Mouse (Mus musculus): Measurements from ENCODE around the gene Slco4a1. TPM values are rescaled to one million over a fixed set of nuclear protein-coding genes. Genes with fewer than 3 reads are reported as not detected.

Slco4a1 gene
- polyA plus RNA-seq (2017; shearing (Covaris generic)) = 1 to 10 TPM in 2 of 3 experiments, under 1 TPM in 1; 0.83 to 4.8 (median 2.2) TPM

GRCm38 (mm10) chr2:180455723-180456698, at the start of gene Slco4a1:
Gene Slco4a1, plus strand, starts transcription at chr2:180456245.
- peak; percentile 96 for ATAC-seq

DNA sequence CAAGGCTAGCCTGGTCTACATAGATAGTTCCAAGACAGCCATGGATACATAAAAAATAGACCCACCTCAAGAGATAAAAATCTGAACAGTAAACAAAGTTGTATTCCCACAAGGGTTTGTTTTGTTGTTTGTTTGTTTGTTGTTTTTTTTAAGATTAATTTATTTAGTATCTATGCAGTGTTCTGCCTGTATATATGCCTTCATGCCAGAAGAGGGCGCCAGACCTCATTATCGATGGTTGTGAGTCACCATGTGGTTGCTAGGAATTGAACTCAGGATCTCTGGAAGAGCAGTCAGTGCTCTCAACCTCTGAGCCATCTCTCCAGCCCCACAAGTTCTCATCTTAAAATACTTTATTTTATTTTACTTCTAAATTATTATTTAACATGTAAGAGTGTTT, 47.6 kb upstream of the Slco4a1 start:
- ATAC-seq = no peak

GRCm38 (mm10) chr2:180410432-180410831, 45.6 kb upstream of the Slco4a1 start:
- no peak for ATAC-seq

DNA sequence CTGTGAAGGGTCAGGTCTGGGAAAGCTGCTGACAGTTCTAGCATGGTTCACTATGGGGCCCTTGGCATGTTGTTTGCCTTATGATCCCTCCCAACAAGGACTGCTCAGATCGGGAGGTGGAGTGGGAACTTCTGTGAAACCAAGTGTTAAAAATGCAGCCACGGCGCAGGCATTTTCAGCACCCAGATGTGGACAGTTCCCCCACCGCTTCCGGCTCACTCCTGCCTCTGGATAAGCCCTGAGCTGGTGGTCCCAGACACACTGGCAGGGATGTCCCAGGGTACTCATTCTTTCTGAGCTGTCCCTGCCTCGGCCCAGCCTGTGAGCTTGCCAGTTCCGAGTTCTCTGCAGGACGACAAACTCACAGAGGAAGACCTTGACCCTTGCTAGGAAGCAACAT, 45.0 kb upstream of the Slco4a1 start:
- no peak for ATAC-seq

DNA sequence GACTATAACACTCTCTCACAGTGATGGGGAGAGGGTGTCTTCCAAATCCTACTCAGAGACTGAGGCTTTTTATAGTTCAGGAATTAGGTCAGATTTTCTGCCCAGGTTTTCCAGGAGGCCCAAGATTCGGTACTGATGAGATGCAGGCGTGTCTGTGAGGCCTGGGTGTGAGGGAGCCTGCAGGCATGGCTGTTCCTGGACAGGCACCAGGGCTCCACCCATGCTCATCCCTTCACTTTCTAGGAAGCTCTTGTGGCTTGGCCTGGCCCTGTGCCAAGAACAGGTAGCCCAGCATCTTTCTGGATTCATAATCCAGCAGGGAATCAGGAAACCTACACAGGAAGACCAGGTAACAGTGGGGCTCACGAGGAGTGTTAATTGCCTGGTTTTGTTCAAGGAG, 40.4 kb upstream of the Slco4a1 start:
- no peak for ATAC-seq

GRCm38 (mm10) chr2:180417731-180418130, 38.3 kb upstream of the Slco4a1 start:
- no peak for ATAC-seq

DNA sequence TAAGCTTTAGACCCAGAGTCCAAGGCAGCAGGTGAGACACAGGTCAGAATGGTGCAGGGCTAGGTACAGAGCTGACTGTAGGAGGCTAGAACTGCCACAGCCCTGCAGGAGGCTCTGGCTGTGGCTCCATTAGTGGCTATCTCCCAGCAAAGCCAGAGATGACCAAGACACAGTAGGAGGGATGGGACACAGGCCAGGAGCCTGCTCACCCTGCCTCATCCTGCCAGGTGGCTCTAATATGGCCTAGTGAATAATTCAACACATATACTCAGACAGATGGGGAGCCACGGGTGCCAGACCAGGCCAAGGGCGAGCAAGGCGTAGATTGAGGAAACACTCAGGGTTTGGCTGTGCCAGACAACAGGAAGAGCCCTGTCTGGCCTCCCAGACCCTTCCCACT, 35.4 kb upstream of the Slco4a1 start:
- no peak for ATAC-seq

DNA sequence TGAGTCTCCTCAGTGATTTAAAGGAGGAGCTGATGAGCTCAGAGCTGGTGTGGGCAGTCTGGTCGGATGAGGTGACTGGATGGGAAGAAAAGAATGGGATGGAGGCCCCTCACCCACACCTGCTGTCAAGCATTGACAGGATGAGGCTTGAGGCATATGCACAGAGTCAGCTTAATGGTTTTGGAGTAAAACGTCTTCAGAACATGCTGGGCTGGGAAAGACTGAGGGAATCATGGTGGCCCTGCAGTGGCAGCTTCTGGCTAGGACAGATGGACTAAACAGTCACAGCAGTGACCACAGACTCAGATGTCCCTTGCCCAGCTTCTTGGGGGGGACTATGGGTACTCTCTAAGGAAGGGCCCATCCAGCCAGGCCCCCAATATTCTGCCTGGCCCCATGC, 30.9 kb upstream of the Slco4a1 start:
- no peak for ATAC-seq

DNA sequence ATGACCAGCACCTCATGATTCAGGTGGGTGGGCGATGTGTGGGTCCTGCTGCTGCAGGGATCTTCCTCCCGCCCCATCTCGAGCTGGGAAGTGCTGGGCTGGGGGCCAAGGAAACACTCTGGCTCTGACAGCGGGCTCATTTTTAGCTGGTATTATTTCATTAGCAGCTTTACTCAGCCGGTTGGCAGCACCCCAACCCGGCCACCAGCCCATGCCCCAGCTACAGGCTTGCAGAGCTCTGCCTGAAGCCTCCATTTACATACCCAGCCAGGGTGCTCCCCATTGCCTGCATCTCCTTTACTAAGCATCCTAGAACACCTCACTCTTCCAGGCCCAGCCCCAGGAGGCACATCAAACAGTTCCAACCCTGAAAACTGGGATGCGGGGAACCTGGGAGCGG, 29.0 kb upstream of the Slco4a1 start:
- ATAC-seq = no peak

DNA sequence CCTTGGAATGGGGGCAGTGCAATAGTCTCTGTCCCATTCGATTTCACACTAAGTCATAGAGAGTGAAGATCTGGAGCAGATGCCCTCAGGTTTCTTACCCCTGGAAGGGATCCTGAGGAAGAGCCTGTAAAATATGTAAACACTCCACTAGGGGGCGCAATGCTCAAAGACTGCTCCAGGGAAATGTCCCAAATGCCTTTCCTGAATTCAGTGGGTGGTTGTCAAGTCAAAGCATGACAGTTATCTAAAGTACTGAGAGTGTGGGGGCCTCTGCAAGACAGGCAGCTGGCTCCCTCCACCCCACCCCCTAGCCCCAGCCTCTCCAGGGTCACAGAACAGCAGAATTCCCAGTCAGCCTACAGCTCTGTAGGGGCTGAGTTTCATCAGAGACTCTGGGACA, 27.7 kb upstream of the Slco4a1 start:
- ATAC-seq = no peak

DNA sequence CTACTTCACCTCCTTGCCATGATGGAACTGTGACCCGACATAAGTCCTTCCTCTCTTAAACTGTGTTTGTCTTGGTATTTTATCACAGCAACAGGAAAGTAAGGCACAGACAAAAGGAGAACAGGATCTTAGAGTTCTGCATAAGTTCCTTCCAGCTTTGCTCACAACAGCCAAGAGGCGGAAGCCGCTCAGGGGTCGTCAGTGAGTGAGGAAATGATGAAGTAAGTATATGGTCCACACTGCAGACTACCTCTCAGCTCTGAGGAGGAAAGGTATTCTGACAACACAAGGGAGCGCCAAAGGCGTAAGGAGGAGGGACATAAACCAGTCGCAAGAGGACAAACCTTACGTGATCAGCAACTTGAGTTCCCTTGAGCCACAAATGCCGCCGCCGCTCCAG, 25.4 kb upstream of the Slco4a1 start:
- ATAC-seq = no peak

DNA sequence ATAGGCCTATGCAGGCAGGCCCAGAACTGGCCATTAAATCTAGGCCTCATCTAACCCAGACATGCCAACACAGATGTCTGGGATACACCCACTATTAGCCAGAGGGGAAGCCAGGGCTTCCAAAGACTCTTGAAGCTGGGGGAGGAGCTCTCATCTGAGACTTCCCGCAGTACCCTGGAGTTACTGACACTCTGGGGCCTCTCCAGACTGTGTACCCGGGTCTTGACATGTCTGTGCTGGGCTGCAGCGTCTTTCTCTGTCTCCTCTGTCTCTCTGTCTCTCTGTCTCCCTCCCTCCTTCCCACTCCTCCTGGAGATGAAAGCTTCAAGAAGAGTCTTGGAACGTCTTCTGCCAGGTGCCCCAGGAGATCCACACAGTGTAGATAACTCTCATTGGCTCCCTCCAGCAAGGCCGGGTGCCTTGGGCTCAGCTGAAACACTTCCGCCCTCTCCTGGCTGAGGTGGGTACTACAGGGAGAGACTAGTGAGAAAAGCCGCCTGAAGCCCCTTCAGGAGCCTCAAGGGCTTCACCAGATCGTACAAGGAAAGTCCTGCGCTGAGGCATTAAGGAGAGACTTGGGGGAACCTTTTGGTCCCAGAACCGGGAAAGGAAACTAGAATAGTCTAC, 23.9 kb upstream of the Slco4a1 start:
- peak; percentile 53 for ATAC-seq

DNA sequence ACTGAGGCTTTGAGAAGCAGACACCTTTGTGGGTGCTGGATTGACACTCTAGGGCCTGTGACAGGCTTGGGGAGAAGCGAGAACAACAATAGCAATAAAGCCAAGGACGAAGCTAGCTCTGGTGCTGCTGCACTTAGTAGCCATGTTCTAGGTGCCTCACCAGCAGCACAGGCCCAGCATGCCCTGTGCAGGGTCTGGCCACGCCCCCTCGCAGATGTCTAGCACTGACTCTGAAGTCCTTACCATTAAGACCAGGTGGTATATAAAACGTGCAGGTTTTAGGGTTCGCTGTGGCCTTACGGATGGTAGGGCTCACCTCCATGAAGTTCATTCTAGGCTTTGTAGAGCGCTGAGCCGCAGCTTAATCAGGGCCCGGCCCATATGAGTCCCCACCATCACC, 23.3 kb upstream of the Slco4a1 start:
- no peak for ATAC-seq

DNA sequence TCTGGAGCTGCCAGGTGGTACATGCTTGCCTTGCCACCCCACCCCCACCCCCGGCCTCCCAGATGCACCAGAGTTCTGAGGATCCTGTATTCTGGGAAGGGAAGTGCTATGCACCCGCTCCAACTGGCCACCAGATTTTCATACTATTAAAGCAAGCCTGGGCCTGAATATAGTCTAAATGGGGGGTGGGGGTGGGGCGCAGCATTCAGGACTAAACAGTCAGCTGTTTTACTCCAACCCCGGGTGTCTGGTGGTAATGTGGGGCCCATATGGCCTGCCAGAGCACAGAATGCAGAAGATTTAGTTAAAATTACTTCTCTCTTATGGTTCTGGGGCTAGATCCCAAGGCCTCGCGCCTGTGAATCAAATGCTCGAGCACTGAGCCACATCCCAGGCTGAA, 22.7 kb upstream of the Slco4a1 start:
- ATAC-seq = no peak

GRCm38 (mm10) chr2:180435341-180435926, 20.6 kb upstream of the Slco4a1 start:
- ATAC-seq = no peak

- peak; percentile 68 for ATAC-seq
Observed at GRCm38 (mm10) chr2:180437149-180437864, 18.7 kb upstream of the Slco4a1 start.

DNA sequence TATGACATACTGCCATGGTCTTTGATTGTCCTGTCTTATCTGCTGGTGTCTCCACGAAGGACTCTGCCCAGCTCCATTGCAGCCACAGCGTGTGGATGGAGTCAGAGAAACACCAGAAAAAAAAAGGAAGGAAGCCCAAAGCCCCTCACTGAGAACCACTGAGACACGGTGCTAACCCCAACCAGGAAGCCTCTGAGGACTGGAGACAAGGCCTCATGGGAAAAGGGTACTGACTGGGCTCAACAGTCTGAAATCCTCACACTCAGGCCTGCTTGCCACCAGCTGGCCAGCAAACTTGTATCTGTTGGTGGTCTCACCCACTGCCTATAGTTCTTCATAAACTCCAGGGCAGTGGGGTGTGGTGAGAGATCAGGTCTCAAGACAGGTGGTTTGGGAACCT, 16.3 kb upstream of the Slco4a1 start:
- no peak for ATAC-seq

GRCm38 (mm10) chr2:180440596-180441332, 15.3 kb upstream of the Slco4a1 start:
- no peak for ATAC-seq

DNA sequence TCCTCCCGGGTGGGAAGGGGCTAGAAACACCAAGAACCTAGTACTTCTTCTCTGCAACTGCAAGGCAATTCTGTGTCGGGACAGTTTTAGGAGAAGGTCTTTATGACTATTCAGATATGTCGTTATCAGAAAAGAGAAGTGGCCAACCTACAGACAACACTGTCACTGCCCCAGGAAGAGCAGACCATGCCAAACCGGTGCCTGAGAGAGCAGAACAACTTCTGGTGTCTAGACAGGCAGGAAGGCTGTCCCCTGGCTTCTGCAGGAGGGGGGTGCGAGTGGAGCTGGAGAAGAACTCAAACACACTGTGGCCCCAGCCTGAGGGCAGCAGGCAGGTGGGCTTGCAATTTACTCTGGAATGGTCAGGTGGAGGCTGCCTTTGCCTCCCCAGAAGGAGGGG, 14.0 kb upstream of the Slco4a1 start:
- no peak for ATAC-seq

GRCm38 (mm10) chr2:180443861-180444260, 12.2 kb upstream of the Slco4a1 start:
- no peak for ATAC-seq

DNA sequence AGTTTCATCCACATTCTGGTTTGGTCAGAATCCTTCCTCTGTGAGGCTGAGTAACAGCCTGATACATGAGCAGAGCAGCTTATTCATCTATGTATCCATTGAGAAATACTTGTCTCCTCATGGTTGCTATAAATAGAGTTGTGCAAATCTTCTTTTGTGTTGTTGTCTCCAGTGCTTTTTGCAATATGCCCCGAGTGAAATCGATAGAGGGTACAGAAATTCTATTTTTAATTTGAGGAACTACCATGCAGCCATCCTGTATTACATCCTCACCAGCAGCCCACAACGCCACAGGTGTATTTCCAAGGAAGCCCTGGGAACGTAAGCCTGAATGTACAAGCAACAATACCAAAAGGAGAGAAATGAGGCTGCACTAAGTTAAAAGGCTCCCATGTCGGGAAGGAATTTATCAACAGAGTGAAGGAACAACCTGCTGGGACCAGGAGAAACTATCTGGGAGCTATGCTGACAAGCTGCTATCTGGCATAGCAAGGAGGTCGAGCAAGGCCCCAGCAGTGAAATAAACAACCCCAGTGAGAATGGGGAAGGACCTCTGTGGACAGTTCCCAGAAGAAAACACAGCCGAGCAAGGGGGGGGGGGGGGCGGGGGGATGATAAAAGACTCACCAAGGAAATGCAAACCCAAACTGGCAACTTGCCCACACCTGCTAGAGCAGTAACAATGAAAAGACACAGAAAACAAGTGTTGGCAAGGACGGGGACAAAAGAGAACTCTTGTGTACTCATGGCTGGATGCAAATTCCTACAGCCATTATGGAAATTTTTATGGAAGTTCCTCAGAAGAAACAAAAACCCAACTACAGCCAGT, 10.9 kb upstream of the Slco4a1 start:
- no peak for ATAC-seq
